Mouse (Mus musculus) limb, embryonic 12.5 days (tissue): ENCODE data around the gene Ube2v1. TPM values are rescaled to one million over a fixed set of nuclear protein-coding genes. Genes with fewer than 3 reads are reported as not detected.
A peak's percentile ranks its signal among the peaks of the same experiment; 100 is the strongest.

Experiments
- ATAC-seq: fragments of 200-750 bp; cut with Nextera tagmentation; 2 replicates; pipeline ENCODE4 v1.8.0; 2017; ENCODE audit warnings: low read depth, moderate TSS enrichment; ENCODE audit not compliant: insufficient number of reproducible peaks, insufficient read depth, low FRiP score, low TSS enrichment
- H3K27ac ChIP-seq: fragments of 300-500 bp; sonication (generic); 2 replicates; pipeline ENCODE4 v1.5.1; 2016; ENCODE audit warnings: mild to moderate bottlenecking, moderate library complexity
- H3K27me3 ChIP-seq: fragments of 300-500 bp; sonication (generic); 2 replicates; pipeline ENCODE4 v1.6.1; 2016; ENCODE audit warnings: mild to moderate bottlenecking, moderate library complexity
- H3K36me3 ChIP-seq: fragments of 300-500 bp; sonication (generic); 2 replicates; pipeline ENCODE4 v1.6.1; 2016; ENCODE audit warnings: mild to moderate bottlenecking, moderate library complexity
- H3K4me1 ChIP-seq: fragments of 300-500 bp; sonication (generic); replicated peaks from 2 replicates; pipeline ENCODE4 v1.6.1; 2016
- H3K4me2 ChIP-seq: fragments of 300-500 bp; sonication (generic); 2 replicates; pipeline ENCODE4 v1.6.1; 2016; ENCODE audit warnings: mild to moderate bottlenecking, moderate library complexity
- H3K4me3 ChIP-seq: fragments of 300-500 bp; sonication (generic); replicated peaks from 2 replicates; pipeline ENCODE4 v1.5.1; 2016; ENCODE audit warnings: mild to moderate bottlenecking
- H3K9ac ChIP-seq: fragments of 300-500 bp; sonication (generic); replicated peaks from 2 replicates; pipeline ENCODE4 v1.6.1; 2016; ENCODE audit warnings: mild to moderate bottlenecking, moderate library complexity
- H3K9me3 ChIP-seq: fragments of 300-500 bp; sonication (generic); 2 replicates; pipeline ENCODE4 v1.6.1; 2016; ENCODE audit warnings: mild to moderate bottlenecking, moderate library complexity
- WGBS: fragments of 180-500 bp; shearing (Covaris S2); methylation state at CpG from one replicate; pipeline ENCODE4 v1.1.7; 2016; 5-methylcytosine and 5-hydroxymethylcytosine counted together
- polyA plus RNA-seq: library from polyadenylated mRNA; unstranded; fragments of >200 nt; fragmentation: Nextera tagmentation; extraction: Ambion mirVana; gene quantifications from 2 replicates; pipeline ENCODE4 v1.2.1, GENCODE M21; 2016

The Ube2v1 gene
- polyA plus RNA-seq, 1 experiment from 2014 or later: 267 TPM

GRCm38 (mm10) chr2:167662713-167663112, 30.8 kb upstream of the Ube2v1 start:
- no peak overlapping the region for H3K27ac ChIP-seq
- 0 out of 2 replicates have a peak overlapping the region, but pooled peaks have one; percentile 98 for H3K4me2 ChIP-seq
- WGBS: 58% methylated on average over 6 of the region's 6 CpGs
- H3K27me3 ChIP-seq: peaks cover 7% of the 10 kb centered on the region
- peaks cover 30% of the 10 kb centered on the region for H3K4me1 ChIP-seq
- no peaks in the 10 kb centered on the region for H3K9me3 ChIP-seq
- no peak overlapping the region for H3K9ac ChIP-seq
- peak overlapping the region; percentile 89; the same call in 1 of the 2 replicates for H3K4me3 ChIP-seq
- peaks cover 2% of the 10 kb centered on the region; the same call in 1 of the 2 replicates for H3K36me3 ChIP-seq
- ATAC-seq: no peak

GRCm38 (mm10) chr2:167661270-167662203, 29.6 kb upstream of the Ube2v1 start, which contains the start of gene Gm20431:
Gm20431 (minus strand) TSS chr2:167661496.
- H3K9me3 ChIP-seq: no peaks in the 10 kb centered on the region
- H3K9ac ChIP-seq: peak within 1 kb of the TSS; percentile 89
- H3K4me2 ChIP-seq: peak within 1 kb of the TSS; percentile 98
- H3K36me3 ChIP-seq: peaks cover 12% of the 10 kb centered on the region; the same call in 1 of the 2 replicates
- peak; percentile 88 for ATAC-seq
- WGBS: under 1% methylated on average over 106 of the region's 110 CpGs
- H3K27me3 ChIP-seq: peaks cover 7% of the 10 kb centered on the region
- H3K4me3 ChIP-seq: peak within 1 kb of the TSS; percentile 89
- H3K27ac ChIP-seq: peak within 1 kb of the TSS; percentile 66; the same call in 1 of the 2 replicates
- H3K4me1 ChIP-seq: peaks cover 30% of the 10 kb centered on the region

GRCm38 (mm10) chr2:167660611-167660971, 28.7 kb upstream of the Ube2v1 start:
- no peaks in the 10 kb centered on the region for H3K9me3 ChIP-seq
- H3K4me2 ChIP-seq: peak overlapping the region; percentile 98
- H3K27ac ChIP-seq: peak overlapping the region; percentile 66; the same call in 1 of the 2 replicates
- peaks cover 14% of the 10 kb centered on the region; the same call in 1 of the 2 replicates for H3K36me3 ChIP-seq
- H3K4me1 ChIP-seq: peaks cover 30% of the 10 kb centered on the region
- H3K27me3 ChIP-seq: peaks cover 7% of the 10 kb centered on the region
- 1% methylated on average over 12 of the region's 12 CpGs for WGBS
- no peak for ATAC-seq
- peak overlapping the region; percentile 89 for H3K9ac ChIP-seq
- H3K4me3 ChIP-seq: peak overlapping the region; percentile 89

- Histone ChIP-seq H3K27ac (peak overlapping the region; percentile 66; the same call in 1 of the 2 replicates), H3K9ac (peak overlapping the region; percentile 89), H3K4me3 (peak overlapping the region; percentile 89), H3K9me3 (no peaks in the 10 kb centered on the region), H3K27me3 (peaks cover 7% of the 10 kb centered on the region), H3K36me3 (peaks cover 16% of the 10 kb centered on the region; the same call in 1 of the 2 replicates), H3K4me1 (peaks cover 30% of the 10 kb centered on the region), H3K4me2 (peak overlapping the region; percentile 98)
- ATAC-seq: no peak
- WGBS: 30% methylated on average over 13 of the region's 13 CpGs
Measured at GRCm38 (mm10) chr2:167659847-167660610, 28.1 kb upstream of the Ube2v1 start.

GRCm38 (mm10) chr2:167659177-167659846, 27.4 kb upstream of the Ube2v1 start:
- Histone ChIP-seq H3K4me1 (peaks cover 30% of the 10 kb centered on the region), H3K4me3 (peak overlapping the region; percentile 89), H3K4me2 (peak overlapping the region; percentile 98), H3K9ac (peak overlapping the region; percentile 89), H3K27ac (0 out of 2 replicates have a peak overlapping the region, but pooled peaks have one; percentile 66), H3K27me3 (peaks cover 7% of the 10 kb centered on the region), H3K36me3 (peaks cover 23% of the 10 kb centered on the region; the same call in 1 of the 2 replicates), H3K9me3 (no peaks in the 10 kb centered on the region)
- WGBS: 69% methylated on average over 10 of the region's 10 CpGs
- no peak for ATAC-seq

GRCm38 (mm10) chr2:167658712-167659111, 26.8 kb upstream of the Ube2v1 start:
- 0 out of 2 replicates have a peak overlapping the region, but pooled peaks have one; percentile 31 for H3K9ac ChIP-seq
- no peak overlapping the region for H3K27ac ChIP-seq
- no peak overlapping the region for H3K4me3 ChIP-seq
- H3K4me2 ChIP-seq: peak overlapping the region; percentile 98
- 74% methylated on average over 11 of the region's 11 CpGs for WGBS
- H3K36me3 ChIP-seq: peaks cover 29% of the 10 kb centered on the region
- H3K27me3 ChIP-seq: peaks cover 7% of the 10 kb centered on the region
- ATAC-seq: no peak
- peaks cover 30% of the 10 kb centered on the region for H3K4me1 ChIP-seq
- H3K9me3 ChIP-seq: no peaks in the 10 kb centered on the region

- Histone ChIP-seq H3K4me2 (no peak overlapping the region), H3K4me1 (peaks cover 30% of the 10 kb centered on the region), H3K27ac (no peak overlapping the region), H3K4me3 (no peak overlapping the region), H3K9ac (no peak overlapping the region), H3K36me3 (peaks cover 37% of the 10 kb centered on the region), H3K27me3 (peaks cover 7% of the 10 kb centered on the region), H3K9me3 (no peaks in the 10 kb centered on the region)
- WGBS: 89% methylated on average over 4 of the region's 4 CpGs
- ATAC-seq: no peak
Measured at GRCm38 (mm10) chr2:167657973-167658372, 26.1 kb upstream of the Ube2v1 start.

- 86% methylated on average over 16 of the region's 16 CpGs for WGBS
- Histone ChIP-seq H3K27me3 (no peaks in the 10 kb centered on the region), H3K27ac (no peak overlapping the region)
Measured at GRCm38 (mm10) chr2:167656629-167657478, 25.0 kb upstream of the Ube2v1 start.

GRCm38 (mm10) chr2:167654911-167655600, 23.2 kb upstream of the Ube2v1 start:
- Histone ChIP-seq H3K9ac (no peak overlapping the region), H3K27ac (no peak overlapping the region), H3K9me3 (no peaks in the 10 kb centered on the region), H3K27me3 (no peaks in the 10 kb centered on the region), H3K4me2 (no peak overlapping the region), H3K36me3 (peaks cover 63% of the 10 kb centered on the region), H3K4me1 (peaks cover 13% of the 10 kb centered on the region), H3K4me3 (no peak overlapping the region)
- 81% methylated on average over 10 of the region's 10 CpGs for WGBS
- no peak for ATAC-seq

More at GRCm38 (mm10) chr2:167656629-167657478, 25.0 kb upstream of the Ube2v1 start:
- no peak for ATAC-seq
- H3K4me1 ChIP-seq: peaks cover 24% of the 10 kb centered on the region
- H3K9me3 ChIP-seq: no peaks in the 10 kb centered on the region
- H3K4me2 ChIP-seq: no peak overlapping the region
- no peak overlapping the region for H3K4me3 ChIP-seq
- peaks cover 48% of the 10 kb centered on the region for H3K36me3 ChIP-seq
- no peak overlapping the region for H3K9ac ChIP-seq
